Mouse (Mus musculus) right cerebral cortex, postnatal 10 days (tissue): Measurements from ENCODE around the gene Btnl4.
"Not testable (repeated sequence)": the region's sequence is repeated elsewhere in the genome, so short reads cannot be mapped to it uniquely, and the experiment has no call there.

Experiments used
- DNase-seq, 2 experiments: peaks; one replicate each; pipeline ENCODE4 v3.0.0; 2021; ENCODE audit warnings: low spot score in 2 of 2

Gene Btnl4

GRCm38 (mm10) chr17:34477238-34478013 lies at the start of gene Btnl4:
TSS of gene Btnl4 (minus strand) at chr17:34477318.
- DNase-seq, result not testable (repeated sequence)

DNA sequence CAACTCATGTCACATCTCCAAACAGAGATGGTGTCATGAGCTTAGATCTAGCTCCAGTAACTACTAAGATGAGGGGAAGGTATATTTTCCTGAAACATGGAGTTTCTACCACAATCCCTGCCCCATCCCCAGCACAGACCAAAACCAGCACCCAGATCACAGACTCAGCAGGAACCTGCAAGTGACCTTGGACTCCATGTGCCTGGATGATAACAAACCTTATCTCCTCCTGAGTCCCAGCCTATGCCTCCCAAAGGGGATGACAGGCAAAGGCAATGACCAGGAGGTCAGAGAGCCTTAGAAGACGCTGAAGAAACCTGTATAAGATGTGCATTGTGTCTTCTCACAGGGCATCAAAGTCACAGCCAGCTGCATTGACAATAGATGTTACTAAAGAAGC lies 41.9 kb upstream of the Btnl4 start:
- no peak for DNase-seq

GRCm38 (mm10) chr17:34518571-34518970 lies 41.5 kb upstream of the Btnl4 start:
- not testable (repeated sequence) for DNase-seq

GRCm38 (mm10) chr17:34517795-34518194 lies 40.7 kb upstream of the Btnl4 start:
- no peak for DNase-seq

DNA sequence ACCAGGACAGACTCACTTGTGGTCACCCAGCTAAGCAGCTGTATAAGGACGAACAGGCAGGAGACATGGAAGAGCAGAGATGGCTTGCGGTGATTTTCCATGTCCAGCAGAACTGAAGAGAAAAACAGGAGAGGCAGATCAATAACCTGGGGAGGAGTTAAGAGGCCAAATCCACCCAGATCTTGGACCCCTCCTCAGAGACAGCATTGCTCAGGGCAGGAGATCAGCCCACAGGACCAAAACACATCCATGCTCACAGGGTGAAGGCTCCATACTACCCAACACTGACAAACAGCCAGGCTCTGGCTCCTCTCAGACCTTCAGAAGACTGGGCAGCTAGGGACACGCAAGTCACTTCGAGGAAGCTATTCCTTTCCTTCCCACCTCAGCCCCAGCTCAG lies 40.1 kb upstream of the Btnl4 start, which contains the start of gene Btnl6:
TSS of gene Btnl6 (minus strand) at position 101 of the 400 bp plus-strand sequence.
- no peak for DNase-seq

DNA sequence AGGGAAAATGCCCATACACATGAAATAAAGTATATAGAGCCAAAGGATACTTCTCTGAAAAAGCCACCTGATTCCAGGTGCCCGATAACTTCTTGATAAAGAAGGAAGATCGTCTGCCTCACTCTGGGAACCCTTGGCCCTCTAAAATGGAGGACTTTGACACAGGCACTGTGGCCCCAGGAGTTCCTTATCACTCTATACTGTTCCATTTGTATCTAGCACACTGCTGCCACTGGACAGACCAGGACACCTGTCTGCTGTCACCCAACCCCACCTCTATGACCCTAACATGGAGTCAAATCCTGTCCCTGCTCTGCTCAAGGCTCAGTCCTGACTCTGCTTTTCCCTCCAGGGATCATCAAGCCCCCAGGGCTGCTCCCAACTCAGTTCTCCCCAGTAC lies 39.4 kb upstream of the Btnl4 start:
- DNase-seq, result no peak

DNA sequence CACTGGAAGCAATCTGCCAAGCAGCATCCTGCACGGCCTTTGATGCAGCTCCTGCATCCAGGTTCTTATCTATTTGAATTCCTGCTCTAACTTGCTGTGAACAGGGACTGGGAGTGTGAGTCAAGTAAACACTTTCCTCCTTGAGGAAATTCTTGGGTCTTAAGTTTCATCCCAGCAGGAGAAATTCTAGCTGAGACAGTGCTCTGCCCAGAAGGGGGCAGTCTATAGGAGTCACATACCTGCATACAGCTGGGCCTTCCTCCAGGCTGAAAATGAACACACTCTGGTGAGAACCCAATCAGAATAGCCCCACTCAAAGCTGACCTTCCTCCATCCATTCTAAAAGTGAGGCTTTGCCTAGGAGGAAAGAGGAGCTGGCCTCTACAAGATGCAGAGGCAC lies 34.6 kb upstream of the Btnl4 start:
- not testable (repeated sequence) for DNase-seq

- no peak for DNase-seq
These were observed 30.5 kb upstream of the Btnl4 start for GRCm38 (mm10) chr17:34507591-34507990.

- not testable (repeated sequence) for DNase-seq
These were observed 20.6 kb upstream of the Btnl4 start for GRCm38 (mm10) chr17:34497726-34498125.

GRCm38 (mm10) chr17:34497319-34497718 lies 20.2 kb upstream of the Btnl4 start:
- not testable (repeated sequence) for DNase-seq

DNA sequence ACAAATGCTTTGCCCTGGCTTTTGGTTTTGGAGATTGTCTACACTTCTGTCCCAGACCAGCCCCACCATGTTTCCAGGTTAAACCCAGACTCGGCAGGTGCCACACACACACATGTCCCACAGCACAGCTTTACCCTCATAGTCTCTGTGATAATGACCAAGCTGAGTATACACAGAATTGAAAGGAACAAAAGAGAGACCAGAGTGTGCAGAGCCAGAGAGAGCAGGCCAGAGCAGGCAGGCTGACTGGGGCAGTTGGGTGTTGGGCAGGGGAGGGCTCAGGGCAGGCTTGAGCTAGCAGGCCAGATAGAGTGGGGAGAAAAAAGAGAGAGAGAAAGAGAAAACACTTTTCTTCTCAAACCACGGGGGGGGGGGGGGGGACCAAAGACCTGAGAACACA lies 19.4 kb upstream of the Btnl4 start:
- DNase-seq, result no peak

GRCm38 (mm10) chr17:34495156-34495555 lies 18.0 kb upstream of the Btnl4 start:
- DNase-seq, result not testable (repeated sequence)

DNA sequence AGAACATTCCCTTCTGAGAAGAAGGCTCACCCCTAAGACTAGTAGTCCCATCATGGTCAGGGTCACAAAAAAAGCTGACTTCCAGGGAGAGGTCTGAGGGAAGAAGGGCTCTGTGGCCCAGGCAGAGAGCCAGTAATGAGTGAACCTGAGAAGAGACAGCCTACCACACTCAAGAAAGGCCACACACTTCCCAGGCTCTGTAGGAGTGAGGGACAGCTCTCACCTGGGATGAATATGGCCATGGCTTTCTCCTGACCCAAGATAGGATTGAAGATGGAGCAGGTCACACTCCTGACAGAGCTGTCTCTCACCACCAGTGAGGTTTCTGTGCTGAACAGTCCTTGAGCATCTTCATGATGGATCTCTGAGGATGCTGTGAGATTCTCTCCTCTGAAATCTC lies 15.7 kb upstream of the Btnl4 start:
- DNase-seq, result no peak

DNA sequence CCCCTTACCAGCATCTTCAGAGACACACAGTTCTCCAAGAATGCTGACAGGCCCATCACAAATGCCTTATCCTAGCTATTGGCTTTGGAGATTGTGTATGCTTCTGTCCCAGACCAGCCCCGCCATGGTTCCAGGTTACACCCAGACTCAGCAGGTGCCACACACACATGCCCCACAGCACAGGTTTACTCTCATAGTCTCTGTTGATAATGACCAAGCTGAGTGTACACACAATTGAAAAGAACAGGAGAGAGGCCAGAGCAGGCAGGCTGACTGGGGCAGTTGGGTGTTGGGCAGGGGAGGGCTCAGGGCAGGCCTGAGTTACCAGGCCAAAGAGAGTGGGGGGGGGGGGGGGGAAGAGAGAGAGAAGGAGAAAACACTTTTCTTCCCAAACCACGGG lies 691 bp downstream of the Btnl4 start:
- no peak for DNase-seq

DNA sequence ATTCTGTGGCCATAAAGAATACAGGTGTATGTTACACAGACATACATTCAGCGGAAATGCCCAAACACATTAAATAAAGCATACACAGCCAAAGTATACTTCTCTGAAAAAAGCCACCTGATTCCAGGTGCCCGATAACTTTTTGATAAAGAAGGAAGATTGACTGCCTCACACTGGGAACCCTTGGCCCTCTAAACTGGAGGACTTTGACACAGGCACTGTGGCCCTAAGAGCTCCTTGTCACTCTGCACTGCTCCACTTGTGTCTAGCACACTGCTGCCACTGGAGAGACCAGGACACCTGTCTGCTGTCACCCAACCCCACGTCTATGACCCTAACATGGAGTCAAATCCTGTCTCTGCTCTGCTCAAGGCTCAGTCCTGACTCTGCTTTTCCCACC lies 2.1 kb downstream of the Btnl4 start:
- DNase-seq, result no peak

DNA sequence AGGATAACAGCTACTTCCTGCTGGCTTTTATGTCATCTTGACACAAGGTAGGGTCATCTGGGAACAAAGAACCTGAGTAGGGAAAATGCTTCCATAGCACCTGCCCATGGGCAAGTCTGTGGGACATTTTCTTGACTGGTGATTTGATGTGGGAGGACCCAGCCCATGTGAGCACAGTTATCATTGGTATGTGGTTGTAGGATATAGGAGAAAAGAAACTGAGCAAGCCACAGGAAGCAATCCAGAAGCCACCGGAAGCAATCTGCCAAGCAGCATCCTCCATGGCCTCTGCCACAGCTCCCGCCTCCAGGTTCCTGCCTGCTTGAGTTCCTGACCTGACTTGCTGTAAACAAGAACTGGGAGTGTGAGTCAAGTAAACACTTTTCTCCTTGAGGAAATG lies 6.6 kb downstream of the Btnl4 start:
- no peak for DNase-seq

DNA sequence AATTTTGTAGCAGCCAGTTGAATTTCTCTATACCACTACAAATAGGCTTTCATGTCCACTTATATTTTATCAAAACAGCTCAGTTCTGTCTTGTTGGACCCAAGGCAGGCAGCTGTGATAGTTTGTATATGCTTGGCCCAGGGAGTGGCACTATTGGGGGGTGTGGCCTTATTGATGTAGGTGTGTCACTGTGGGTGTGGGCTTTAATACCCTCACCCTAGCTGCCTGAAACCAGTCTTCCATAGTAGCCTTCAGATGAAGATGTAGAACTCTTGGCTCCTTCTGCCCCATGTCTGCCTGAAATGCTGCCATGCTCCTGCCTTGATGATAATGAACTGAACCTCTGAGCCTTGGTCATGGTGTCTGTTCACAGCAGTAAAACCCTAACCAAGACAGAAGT lies 11.2 kb downstream of the Btnl4 start:
- DNase-seq, result not testable (repeated sequence)

GRCm38 (mm10) chr17:34459255-34459654 lies 17.9 kb downstream of the Btnl4 start:
- no peak for DNase-seq

DNA sequence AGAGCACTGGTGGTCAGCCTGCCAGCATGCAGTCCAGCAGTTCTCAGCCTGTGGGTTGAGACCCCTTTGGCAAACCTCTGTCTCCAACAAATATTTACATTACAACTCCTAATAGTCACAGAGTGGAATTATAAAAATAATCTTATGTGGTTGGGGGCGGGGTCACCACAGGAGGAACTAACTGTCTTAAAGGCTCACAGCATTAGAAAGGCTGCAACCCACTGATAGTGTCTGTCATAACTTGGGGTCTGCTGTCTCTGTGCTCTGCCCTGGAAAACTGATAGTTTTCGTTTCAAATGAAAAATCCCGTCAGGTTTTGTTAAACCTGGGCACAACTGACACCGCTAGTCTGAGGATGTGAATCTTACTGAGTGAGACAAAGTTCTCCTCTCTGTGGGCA lies 19.4 kb downstream of the Btnl4 start:
- DNase-seq, result no peak

DNA sequence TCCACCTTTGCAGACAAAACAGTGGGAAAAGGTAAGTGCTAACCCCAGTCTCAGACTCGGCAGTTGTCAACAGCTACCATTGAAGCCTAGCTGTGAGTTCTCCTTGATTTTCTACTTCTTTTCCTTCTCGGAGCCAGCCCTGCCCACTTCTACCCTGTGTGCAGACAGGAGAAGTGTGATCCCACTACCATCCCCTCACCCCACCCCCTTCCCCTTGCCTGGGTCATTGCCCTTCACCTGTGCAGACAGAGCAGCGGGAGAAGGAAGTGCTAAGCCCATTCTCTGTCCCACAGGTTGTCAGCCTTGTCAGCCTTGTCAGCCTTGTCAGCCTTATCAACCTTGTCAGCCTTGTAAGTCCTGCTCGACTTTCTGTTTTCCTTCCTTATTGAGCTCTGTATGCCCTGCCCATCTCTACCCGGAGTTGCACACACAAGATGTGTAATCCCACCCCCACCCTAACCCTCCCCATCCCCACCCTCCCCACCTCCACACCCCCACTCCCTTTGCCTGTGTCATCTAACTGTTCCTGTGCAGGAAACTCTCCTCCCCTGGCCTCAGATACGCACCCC lies 28.6 kb downstream of the Btnl4 start:
- no peak for DNase-seq

GRCm38 (mm10) chr17:34441990-34442389 lies 35.1 kb downstream of the Btnl4 start:
- DNase-seq, result no peak

GRCm38 (mm10) chr17:34439795-34440194 lies 37.3 kb downstream of the Btnl4 start:
- no peak for DNase-seq

DNA sequence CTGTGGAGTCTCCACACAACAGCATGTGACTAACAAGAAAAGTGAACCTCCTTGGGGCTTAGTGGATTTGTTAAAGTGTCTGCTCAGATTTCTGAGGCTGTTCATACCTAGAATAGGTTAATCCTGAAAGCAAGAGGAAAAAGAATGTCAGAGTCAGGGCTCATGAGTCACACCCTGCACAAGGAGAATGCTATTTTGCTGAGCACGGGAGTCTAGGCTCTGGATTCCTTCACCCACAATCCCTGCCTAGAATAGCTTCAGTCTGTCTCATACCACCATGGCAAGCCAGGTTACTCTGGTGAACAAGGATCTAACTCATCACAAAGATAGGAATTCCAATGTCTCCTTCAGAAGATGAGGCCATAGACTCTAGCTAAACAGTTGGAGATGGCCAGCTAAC lies 38.5 kb downstream of the Btnl4 start:
- DNase-seq, result no peak
